Mouse (Mus musculus) myocyte (in vitro differentiated cells): ENCODE data around the gene Smg1. TPM values are rescaled to one million over a fixed set of nuclear protein-coding genes. Genes with fewer than 3 reads are reported as not detected.

ENCODE experiments used
- H3K27me3 ChIP-seq: one replicate; pipeline ENCODE4 v1.6.1; 2011; ENCODE audit not compliant: control insufficient read depth, insufficient read depth, insufficient read length
- H3K36me3 ChIP-seq: one replicate; pipeline ENCODE4 v1.6.1; 2011; ENCODE audit not compliant: control insufficient read depth, insufficient read depth
- H3K4me2 ChIP-seq: one replicate; pipeline ENCODE4 v1.6.1; 2011; ENCODE audit warnings: low read depth, control low read depth
- H3K4me3 ChIP-seq: one replicate; pipeline ENCODE4 v1.5.1; 2011; ENCODE audit warnings: mild to moderate bottlenecking, control low read depth, moderate library complexity
- H3K79me2 ChIP-seq: one replicate; pipeline ENCODE4 v1.6.1; 2011; ENCODE audit not compliant: control insufficient read depth, insufficient read depth
- H3ac ChIP-seq: one replicate; pipeline ENCODE4 v1.6.1; 2011; ENCODE audit not compliant: control insufficient read depth, insufficient read length
- CEBPB ChIP-seq: IDR thresholded peaks from 2 replicates; pipeline ENCODE4 v1.6.1; 2011; ENCODE audit warnings: mild to moderate bottlenecking, moderate library complexity; ENCODE audit not compliant: poor library complexity, insufficient read depth, severe bottlenecking
- E2F4 ChIP-seq: IDR thresholded peaks from one replicate; pipeline ENCODE4 v1.6.1; 2011; ENCODE audit warnings: mild to moderate bottlenecking, control low read depth, moderate library complexity; ENCODE audit not compliant: insufficient read depth
- MAX ChIP-seq: IDR thresholded peaks from one replicate; pipeline ENCODE4 v1.6.1; 2011; ENCODE audit warnings: low read depth, mild to moderate bottlenecking, control low read depth
- MYOD1 ChIP-seq, 3 experiments: IDR thresholded peaks; one replicate each; pipeline ENCODE4 v1.6.1; 2011; ENCODE audit warnings: control low read depth in 2 of 3, low read depth in 2 of 3, mild to moderate bottlenecking in 2 of 3, moderate library complexity in 1 of 3; ENCODE audit not compliant: insufficient read length in 2 of 3, control insufficient read depth in 1 of 3
- MYOG ChIP-seq, 3 experiments: IDR thresholded peaks; one replicate each; pipeline ENCODE4 v1.6.1; 2011; ENCODE audit warnings: control low read depth in 2 of 3, low read depth in 2 of 3, mild to moderate bottlenecking in 2 of 3; ENCODE audit not compliant: insufficient read length in 2 of 3, control insufficient read depth in 1 of 3, insufficient read depth in 1 of 3
- POLR2A ChIP-seq: IDR thresholded peaks from one replicate; pipeline ENCODE4 v1.6.1; 2011; ENCODE audit warnings: low read depth, mild to moderate bottlenecking, control low read depth, moderate library complexity; ENCODE audit not compliant: insufficient read length
- POLR2AphosphoS2 ChIP-seq: IDR thresholded peaks from one replicate; pipeline ENCODE4 v1.6.1; 2011; ENCODE audit warnings: low read depth, control low read depth; ENCODE audit not compliant: insufficient read length
- REST ChIP-seq: IDR thresholded peaks from one replicate; pipeline ENCODE4 v1.6.1; 2011; ENCODE audit warnings: mild to moderate bottlenecking, control low read depth, moderate library complexity; ENCODE audit not compliant: insufficient read depth, insufficient read length
- SRF ChIP-seq: IDR thresholded peaks from one replicate; pipeline ENCODE4 v1.6.1; 2011; ENCODE audit warnings: low read depth; ENCODE audit not compliant: control insufficient read depth, insufficient read length
- TCF12 ChIP-seq: IDR thresholded peaks from one replicate; pipeline ENCODE4 v1.6.1; 2011; ENCODE audit warnings: mild to moderate bottlenecking, control low read depth; ENCODE audit not compliant: poor library complexity, insufficient read depth, severe bottlenecking
- TCF3 ChIP-seq: IDR thresholded peaks from one replicate; pipeline ENCODE4 v1.6.1; 2011; ENCODE audit warnings: low read depth, control low read depth; ENCODE audit not compliant: insufficient read length
- USF1 ChIP-seq: IDR thresholded peaks from one replicate; pipeline ENCODE4 v1.6.1; 2011; ENCODE audit warnings: low read depth, mild to moderate bottlenecking, control low read depth, moderate library complexity
- polyA plus RNA-seq: library from polyadenylated mRNA; unstranded; fragments of >200 nt; fragmentation: generic; extraction: Trizol; gene quantifications from one replicate; pipeline ENCODE4 v1.2.1, GENCODE M21; 2012; ENCODE audit warnings: missing spikeins

Smg1 gene
- polyA plus RNA-seq, 1 experiment = 7.9 TPM

GRCm38 (mm10) chr7:118266099-118266498 is 22.6 kb upstream of the Smg1 start:
- Histone ChIP-seq H3ac (no peak overlapping the region), H3K36me3 (no peaks in the 10 kb centered on the region), H3K79me2 (no peaks in the 10 kb centered on the region), H3K4me3 (no peak overlapping the region), H3K27me3 (no peaks in the 10 kb centered on the region), H3K4me2 (no peak overlapping the region)
- TF ChIP-seq TCF3 (no peak), REST (no peak), POLR2A (no peak), POLR2AphosphoS2 (no peak), TCF12 (no peak), USF1 (no peak), MYOG (IDR thresholded peaks at IDR 0.05; ENCODE audit: control insufficient read depth in 1 of 3, insufficient read depth in 1 of 3, insufficient read length in 2 of 3, low read depth in 2 of 3) (no peak), E2F4 (no peak), MYOD1 (IDR thresholded peaks at IDR 0.05; ENCODE audit: control insufficient read depth in 1 of 3, insufficient read length in 2 of 3, low read depth in 2 of 3) (no peak), SRF (no peak), MAX (no peak), CEBPB (no peak)

- Histone ChIP-seq H3K27me3 (no peaks in the 10 kb centered on the region), H3K4me3 (no peak overlapping the region), H3K4me2 (no peak overlapping the region), H3ac (no peak overlapping the region), H3K79me2 (no peaks in the 10 kb centered on the region), H3K36me3 (no peaks in the 10 kb centered on the region)
- no peak for TF ChIP-seq MAX
- TF ChIP-seq TCF12 = no peak
- no peak for TF ChIP-seq MYOD1 (IDR thresholded peaks at IDR 0.05; ENCODE audit: control insufficient read depth in 1 of 3, insufficient read length in 2 of 3, low read depth in 2 of 3)
- TF ChIP-seq CEBPB = no peak
- no peak for TF ChIP-seq POLR2AphosphoS2
- no peak for TF ChIP-seq MYOG (IDR thresholded peaks at IDR 0.05; ENCODE audit: control insufficient read depth in 1 of 3, insufficient read depth in 1 of 3, insufficient read length in 2 of 3, low read depth in 2 of 3)
- TF ChIP-seq POLR2A = no peak
- no peak for TF ChIP-seq TCF3
- no peak for TF ChIP-seq E2F4
- TF ChIP-seq SRF = no peak
- TF ChIP-seq REST = no peak
- no peak for TF ChIP-seq USF1
Observed at GRCm38 (mm10) chr7:118263606-118264005, 20.1 kb upstream of the Smg1 start.

- Histone ChIP-seq H3K4me2 (no peak overlapping the region), H3K4me3 (no peak overlapping the region), H3K79me2 (no peaks in the 10 kb centered on the region), H3K36me3 (no peaks in the 10 kb centered on the region), H3K27me3 (no peaks in the 10 kb centered on the region), H3ac (no peak overlapping the region)
- TF ChIP-seq POLR2A = no peak
- TF ChIP-seq E2F4 = no peak
- TF ChIP-seq MYOD1 (IDR thresholded peaks at IDR 0.05; ENCODE audit: control insufficient read depth in 1 of 3, insufficient read length in 2 of 3, low read depth in 2 of 3) = no peak
- no peak for TF ChIP-seq POLR2AphosphoS2
- no peak for TF ChIP-seq USF1
- no peak for TF ChIP-seq MAX
- TF ChIP-seq TCF12 = no peak
- no peak for TF ChIP-seq SRF
- TF ChIP-seq CEBPB = no peak
- no peak for TF ChIP-seq REST
- no peak for TF ChIP-seq TCF3
- TF ChIP-seq MYOG (IDR thresholded peaks at IDR 0.05; ENCODE audit: control insufficient read depth in 1 of 3, insufficient read depth in 1 of 3, insufficient read length in 2 of 3, low read depth in 2 of 3) = no peak
Observed at GRCm38 (mm10) chr7:118262409-118262808, 18.9 kb upstream of the Smg1 start.

- no peak overlapping the region for H3ac ChIP-seq
- no peak overlapping the region for H3K4me3 ChIP-seq
- no peaks in the 10 kb centered on the region for H3K79me2 ChIP-seq
- TF ChIP-seq MYOG (IDR thresholded peaks at IDR 0.05; ENCODE audit: control insufficient read depth in 1 of 3, insufficient read depth in 1 of 3, insufficient read length in 2 of 3, low read depth in 2 of 3) (no peak), POLR2AphosphoS2 (no peak), TCF12 (no peak), TCF3 (no peak), MYOD1 (IDR thresholded peaks at IDR 0.05; ENCODE audit: control insufficient read depth in 1 of 3, insufficient read length in 2 of 3, low read depth in 2 of 3) (no peak), SRF (no peak), CEBPB (no peak), E2F4 (no peak), POLR2A (no peak), MAX (no peak)
- H3K27me3 ChIP-seq = no peaks in the 10 kb centered on the region
- H3K36me3 ChIP-seq = no peaks in the 10 kb centered on the region
- H3K4me2 ChIP-seq = no peak overlapping the region
Observed at GRCm38 (mm10) chr7:118259676-118260305, 16.3 kb upstream of the Smg1 start.
